ENCODE assay signal across 13 mouse cellular contexts in the genomic region with DNA sequence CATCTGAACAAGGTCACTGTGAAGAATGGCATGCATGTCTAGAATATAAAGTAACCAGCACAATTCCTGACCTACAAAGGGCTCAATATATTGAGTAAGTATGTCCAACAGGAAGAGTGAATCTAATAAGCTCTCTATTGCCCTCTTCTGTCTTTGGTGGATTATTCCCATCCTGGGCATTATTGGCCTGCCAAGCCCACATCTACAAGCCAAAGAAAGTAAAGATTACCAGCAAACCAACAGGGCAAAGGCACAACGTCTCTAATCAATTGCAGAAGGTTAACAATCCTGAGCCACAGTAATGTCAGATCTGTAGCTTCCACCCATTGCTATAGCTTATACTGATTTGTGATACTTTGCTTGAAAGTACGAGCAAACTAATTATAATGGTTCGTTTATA. TPM values are rescaled to one million over a fixed set of nuclear protein-coding genes. Genes with fewer than 3 reads are reported as not detected.
DNase-seq lines count a peak whose midpoint lies in the region; ATAC-seq and TF ChIP-seq lines count a peak whose summit lies in the region.
"Had no signal": no experiment of that assay in that cellular context is flagged by ENCODE, and none has a peak within 500 bp of the region (broad histone marks: within the 10 kb centered on the region; RNA-seq: fewer than 3 reads in every experiment).

No protein-coding gene starts in this region.

- intact Hi-C loops in heart, adult 2 months (cut with DNase I) = loop anchor here (10.0 kb wide), 1 partner anchor 144 kb away; no protein-coding TSS in a partner anchor
- intact Hi-C loops in heart, postnatal 14 days (cut with DNase I) = loop anchor here (10.0 kb wide), 1 partner anchor 144 kb away; no protein-coding TSS in a partner anchor
- intact Hi-C loops in left cerebral cortex, adult 2 months (cut with DNase I) = no loop called here

- peak overlapping the region; percentile 40 for H3K4me3 ChIP-seq in heart, adult 2 months
- no peak overlapping the region; the same call in 1 of the 2 replicates for H3K4me3 ChIP-seq in liver, adult 2 months (ENCODE audit: insufficient read depth, low read depth, low read length)
- H3K4me3 ChIP-seq in bone marrow, adult 2 months (replicated peaks; ENCODE audit: control insufficient read depth, low read depth, low read length) = no peak overlapping the region
- H3K4me3 ChIP-seq in left cerebral cortex, adult 2 months = no peak overlapping the region
- H3K4me3 ChIP-seq: hindbrain, embryonic 13.5 days; limb, embryonic 12.5 days; midbrain, embryonic 10.5 days had no signal

- H3K36me3 ChIP-seq in heart, adult 2 months (ENCODE audit: control insufficient read depth, insufficient read depth, low read length) = peaks cover 74% of the 10 kb centered on the region
- H3K36me3 ChIP-seq in liver, adult 2 months (ENCODE audit: control insufficient read depth, insufficient read depth, low read length) = peaks cover 34% of the 10 kb centered on the region

- no peaks in the 10 kb centered on the region for H3K27me3 ChIP-seq in heart, adult 2 months (ENCODE audit: control insufficient read depth, insufficient read depth, low read length)
- no peaks in the 10 kb centered on the region for H3K27me3 ChIP-seq in liver, adult 2 months (ENCODE audit: control insufficient read depth, insufficient read depth, low read length)
- H3K27me3 ChIP-seq: hindbrain, embryonic 13.5 days; limb, embryonic 12.5 days had no signal

- peaks cover 26% of the 10 kb centered on the region for H3K4me1 ChIP-seq in heart, adult 2 months (ENCODE audit: control insufficient read depth, insufficient read depth, low read length)
- H3K4me1 ChIP-seq in liver, adult 2 months (ENCODE audit: control insufficient read depth, insufficient read depth, low read length) = peaks cover 28% of the 10 kb centered on the region
- H3K4me1 ChIP-seq in bone marrow, adult 2 months (ENCODE audit: control insufficient read depth, insufficient read depth, low read length) = peaks cover 2% of the 10 kb centered on the region; the same call in 1 of the 2 replicates

- WGBS in heart, adult 2 months = 37% methylated on average over 3 of the region's 3 CpGs
- 43% methylated on average over 3 of the region's 3 CpGs for WGBS in liver, adult 2 months
- WGBS in bone marrow, adult 2 months = 12% methylated on average over 3 of the region's 3 CpGs

- H3K9ac ChIP-seq in heart, adult 2 months (ENCODE audit: low read depth, low read length) = peak overlapping the region; percentile 50
- H3K9ac ChIP-seq in liver, adult 2 months (ENCODE audit: low read depth, low read length) = peak overlapping the region; percentile 44
- H3K9ac ChIP-seq: hindbrain, embryonic 13.5 days; limb, embryonic 12.5 days had no signal

- ATAC-seq in megakaryocyte progenitor cell, adult 5-6 weeks (replicated peaks; ENCODE audit: poor library complexity) = no peak

- DNase-seq in heart, adult 2 months = no peak
- DNase-seq in heart, postnatal 14 days = no peak
- peak; percentile 79 for DNase-seq in liver, adult 2 months (ENCODE audit: extremely low read depth, low read depth, low spot score)
- DNase-seq in liver = no peak
- DNase-seq in naive thymus-derived CD4-positive, alpha-beta T cell, adult 2 months (ENCODE audit: low read depth) = peak; percentile 46
- DNase-seq in left cerebral cortex, adult 2 months (ENCODE audit: extremely low spot score in 1 of 2, low spot score in 2 of 2) = no peak
- DNase-seq: right cerebral cortex, postnatal 4 days; thymus, postnatal 36 days had no signal

- H3K27ac ChIP-seq in heart, adult 2 months = peak overlapping the region; percentile 54
- H3K27ac ChIP-seq in liver, adult 2 months (replicated peaks; ENCODE audit: insufficient read depth, low read depth, low read length) = peak overlapping the region; percentile 13
- H3K27ac ChIP-seq in bone marrow, adult 2 months (ENCODE audit: control insufficient read depth, insufficient read depth, low read depth, low read length, poor library complexity) = peak overlapping the region; percentile 3; the same call in 1 of the 2 replicates
- no peak overlapping the region; the same call in 1 of the 2 replicates for H3K27ac ChIP-seq in left cerebral cortex, adult 2 months
- H3K27ac ChIP-seq: hindbrain, embryonic 13.5 days; limb, embryonic 12.5 days; midbrain, embryonic 10.5 days had no signal

- peaks cover 19% of the 10 kb centered on the region for H3K79me2 ChIP-seq in heart, adult 2 months (replicated peaks; ENCODE audit: control insufficient read depth, insufficient read depth, low read length)
- H3K79me2 ChIP-seq in liver, adult 2 months (ENCODE audit: control insufficient read depth, insufficient read depth, low read length) = peaks cover 45% of the 10 kb centered on the region

- 0 out of 2 replicates have a peak, but pooled peaks have one; percentile 18 for TF ChIP-seq POLR2A in heart, adult 2 months (IDR thresholded peaks at IDR 0.05; ENCODE audit: insufficient read depth, low read depth, low read length)
- TF ChIP-seq POLR2A in liver, adult 2 months (IDR thresholded peaks at IDR 0.05; ENCODE audit: extremely low read depth, insufficient read depth, low read length) = no peak
- no peak for TF ChIP-seq POLR2A in bone marrow, adult 2 months (IDR thresholded peaks at IDR 0.05; ENCODE audit: borderline replicate concordance, control insufficient read depth, low read depth, low read length)

- TF ChIP-seq EP300 in heart, adult 2 months (IDR thresholded peaks at IDR 0.05; ENCODE audit: insufficient read depth, low read depth, low read length) = no peak

- TF ChIP-seq CTCF in heart, adult 2 months (IDR thresholded peaks at IDR 0.05) = peak; percentile 40
- peak; percentile 26; the same call in 1 of the 2 replicates for TF ChIP-seq CTCF in liver, adult 2 months (IDR thresholded peaks at IDR 0.05; ENCODE audit: low read depth, low read length)
- TF ChIP-seq CTCF in bone marrow, adult 2 months (IDR thresholded peaks at IDR 0.05; ENCODE audit: control insufficient read depth, insufficient read depth, low read length) = no peak
- TF ChIP-seq CTCF in left cerebral cortex, adult 2 months (IDR thresholded peaks at IDR 0.05) = no peak; the same call in 1 of the 2 replicates

RNA-seq across cellular contexts. Expression of gene Serinc3, which starts 4.4 kb away (rescaled TPM):
- total RNA-seq in heart, adult 2 months (2021) = 100 to 1,000 TPM; 294 to 351 TPM
- 264 and 414 TPM in 2 replicates for polyA plus RNA-seq in heart, adult 2 months (2012; rRNA removed)
- total RNA-seq in heart, postnatal 14 days (2021) = 100 to 1,000 TPM; 360 to 363 TPM
- 123 TPM in 2 replicates for total RNA-seq in liver, adult 2 months (2014; rRNA removed)
- 122 and 124 TPM in 2 replicates for polyA plus RNA-seq in liver, adult 2 months (2012; rRNA removed)
- 328 and 366 TPM in 2 replicates for polyA plus RNA-seq in bone marrow, adult 2 months (2011; ENCODE audit: insufficient read depth, insufficient read length, low replicate concordance, missing spikeins)
- 100 to 1,000 TPM; 213 to 234 TPM for total RNA-seq in left cerebral cortex, adult 2 months (2021)
- 641 and 693 TPM in 2 replicates for total RNA-seq in megakaryocyte progenitor cell, adult 5-6 weeks (2015)
- 470 and 502 TPM in 2 replicates for total RNA-seq in megakaryocyte progenitor cell, adult 5-6 weeks (2017)

RNA-seq across cellular contexts. Expression of gene Pkig, which starts 17.7 kb away (rescaled TPM):
- total RNA-seq in heart, adult 2 months (2021) = 100 to 1,000 TPM; 214 to 237 TPM
- polyA plus RNA-seq in heart, adult 2 months (2012; rRNA removed) = 344 and 361 TPM in 2 replicates
- total RNA-seq in heart, postnatal 14 days (2021) = 100 to 1,000 TPM; 183 to 188 TPM
- 13.2 and 17.2 TPM in 2 replicates for total RNA-seq in liver, adult 2 months (2014; rRNA removed)
- 35.0 and 35.2 TPM in 2 replicates for polyA plus RNA-seq in liver, adult 2 months (2012; rRNA removed)
- polyA plus RNA-seq in bone marrow, adult 2 months (2011; ENCODE audit: insufficient read depth, insufficient read length, low replicate concordance, missing spikeins) = 109 and 152 TPM in 2 replicates
- 100 to 1,000 TPM; 126 to 129 TPM for total RNA-seq in left cerebral cortex, adult 2 months (2021)
- total RNA-seq in megakaryocyte progenitor cell, adult 5-6 weeks (2015) = 50.8 and 54.4 TPM in 2 replicates
- 52.9 and 56.3 TPM in 2 replicates for total RNA-seq in megakaryocyte progenitor cell, adult 5-6 weeks (2017)

RNA-seq across cellular contexts. Expression of gene Ttpal, which starts 38.4 kb away (rescaled TPM):
- total RNA-seq in heart, adult 2 months (2021) = 10 to 100 TPM; 11.0 to 13.6 TPM
- 10.2 and 11.0 TPM in 2 replicates for polyA plus RNA-seq in heart, adult 2 months (2012; rRNA removed)
- 10 to 100 TPM; 13.6 to 13.9 TPM for total RNA-seq in heart, postnatal 14 days (2021)
- 9.3 and 9.7 TPM in 2 replicates for total RNA-seq in liver, adult 2 months (2014; rRNA removed)
- 8.1 and 12.4 TPM in 2 replicates for polyA plus RNA-seq in liver, adult 2 months (2012; rRNA removed)
- polyA plus RNA-seq in bone marrow, adult 2 months (2011; ENCODE audit: insufficient read depth, insufficient read length, low replicate concordance, missing spikeins) = 11.5 and 19.8 TPM in 2 replicates
- total RNA-seq in left cerebral cortex, adult 2 months (2021) = 10 to 100 TPM; 69.9 to 81.2 TPM
- total RNA-seq in megakaryocyte progenitor cell, adult 5-6 weeks (2015) = 13.7 and 20.7 TPM in 2 replicates
- total RNA-seq in megakaryocyte progenitor cell, adult 5-6 weeks (2017) = 12.4 and 12.7 TPM in 2 replicates

Comparison
In these comparisons a context has a peak if more than half of its experiments do, and no peak if none do; other contexts are left out.
1. DNase-seq: peak in liver, adult 2 months (single experiment) and naive thymus-derived CD4-positive, alpha-beta T cell, adult 2 months (single experiment); none in heart, adult 2 months (0 of 2), heart, postnatal 14 days (0 of 2), liver (single experiment) and left cerebral cortex, adult 2 months (0 of 2).
2. CTCF ChIP-seq: peak in heart, adult 2 months (single experiment) and liver, adult 2 months (single experiment); none in bone marrow, adult 2 months (single experiment) and left cerebral cortex, adult 2 months (single experiment).